Mouse (Mus musculus): ENCODE data around the gene Myh9.

Gene Myh9

DNA sequence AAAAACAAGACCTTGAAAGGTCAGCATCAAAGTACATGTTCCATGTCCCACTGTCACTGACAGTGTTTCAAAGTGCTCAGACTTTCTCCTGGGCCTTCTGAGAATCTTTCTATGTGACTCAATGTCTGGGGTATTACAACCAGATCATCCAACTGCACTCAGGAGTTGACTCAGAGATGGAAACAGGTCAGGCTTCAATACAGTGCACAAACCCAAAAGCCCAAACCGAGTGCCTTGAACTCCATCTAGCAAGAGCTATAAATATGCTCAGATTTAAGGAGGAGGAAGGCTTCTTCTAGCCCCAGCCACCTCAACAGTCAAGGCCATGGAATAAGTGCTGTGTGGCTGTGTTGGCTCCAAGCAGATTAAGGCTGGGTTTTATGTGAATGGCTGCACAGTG lies 56.2 kb downstream of the Myh9 start:
- DNase-seq (ENCODE audit: low spot score) = no peak

DNA sequence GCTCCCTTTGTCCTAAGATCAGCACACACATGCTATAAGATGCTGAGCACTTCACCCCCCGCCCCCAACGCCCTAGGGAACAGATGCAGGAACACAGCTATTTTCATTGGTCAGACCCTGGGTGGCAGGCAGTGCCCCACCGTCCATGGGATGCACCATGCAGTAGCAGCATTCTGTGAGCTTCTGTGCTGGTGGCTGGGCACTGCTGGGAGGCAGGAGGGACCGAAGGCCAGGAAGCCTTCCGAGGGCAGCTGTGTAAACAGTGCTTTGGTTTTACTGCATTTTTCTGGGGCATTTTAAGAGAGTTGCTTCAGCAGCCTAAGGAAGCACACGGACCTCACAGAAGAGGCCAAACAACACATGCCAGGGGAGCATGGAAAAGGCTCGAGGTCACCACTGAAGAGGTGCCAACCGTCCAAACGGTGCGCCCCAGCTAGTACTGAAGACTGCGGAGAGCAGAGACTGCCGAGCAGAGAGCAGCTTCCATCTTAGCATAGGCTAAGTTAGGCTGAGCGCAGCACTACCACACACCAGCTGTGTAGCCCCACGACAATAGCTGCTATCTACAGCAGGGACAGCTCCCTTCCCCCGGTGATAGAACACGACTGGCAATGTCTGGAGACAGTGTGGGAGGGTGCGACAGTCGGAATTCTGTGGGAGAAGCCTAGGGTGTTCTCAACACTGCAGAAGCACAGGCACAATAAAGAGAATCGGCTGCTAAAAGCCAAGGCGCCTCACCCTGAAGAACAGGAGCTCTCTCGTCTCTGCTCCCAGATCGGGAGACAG lies 57.7 kb downstream of the Myh9 start:
- DNase-seq (ENCODE audit: low spot score) = no peak

DNA sequence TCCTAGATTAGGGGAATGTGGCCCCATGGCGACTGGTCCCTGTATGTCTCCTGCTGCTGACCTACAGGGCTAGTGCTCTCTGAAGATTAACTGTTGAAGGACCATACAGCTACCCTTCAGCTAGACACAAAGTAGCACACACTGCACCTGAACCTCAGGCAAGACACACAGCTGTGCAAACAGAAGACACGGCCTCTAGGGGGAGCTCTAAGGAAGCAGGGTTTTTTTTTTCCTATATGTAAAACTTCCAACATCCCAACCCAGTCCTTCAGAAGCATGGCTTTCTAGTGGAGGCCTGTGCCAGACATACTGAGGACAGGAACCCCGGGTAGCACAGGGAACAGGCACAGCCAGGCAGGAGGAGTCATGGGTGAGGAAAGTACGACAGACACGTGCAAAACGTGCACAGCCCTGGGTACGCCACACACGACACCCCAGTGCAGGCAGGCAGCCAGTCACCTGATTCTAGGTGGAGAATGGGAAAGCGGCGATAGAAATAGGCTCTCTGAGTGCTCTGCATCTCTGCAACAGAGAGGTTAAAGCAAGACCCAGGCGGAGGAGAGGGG lies 59.4 kb downstream of the Myh9 start:
- DNase-seq (ENCODE audit: low spot score) = peak; percentile 68

DNA sequence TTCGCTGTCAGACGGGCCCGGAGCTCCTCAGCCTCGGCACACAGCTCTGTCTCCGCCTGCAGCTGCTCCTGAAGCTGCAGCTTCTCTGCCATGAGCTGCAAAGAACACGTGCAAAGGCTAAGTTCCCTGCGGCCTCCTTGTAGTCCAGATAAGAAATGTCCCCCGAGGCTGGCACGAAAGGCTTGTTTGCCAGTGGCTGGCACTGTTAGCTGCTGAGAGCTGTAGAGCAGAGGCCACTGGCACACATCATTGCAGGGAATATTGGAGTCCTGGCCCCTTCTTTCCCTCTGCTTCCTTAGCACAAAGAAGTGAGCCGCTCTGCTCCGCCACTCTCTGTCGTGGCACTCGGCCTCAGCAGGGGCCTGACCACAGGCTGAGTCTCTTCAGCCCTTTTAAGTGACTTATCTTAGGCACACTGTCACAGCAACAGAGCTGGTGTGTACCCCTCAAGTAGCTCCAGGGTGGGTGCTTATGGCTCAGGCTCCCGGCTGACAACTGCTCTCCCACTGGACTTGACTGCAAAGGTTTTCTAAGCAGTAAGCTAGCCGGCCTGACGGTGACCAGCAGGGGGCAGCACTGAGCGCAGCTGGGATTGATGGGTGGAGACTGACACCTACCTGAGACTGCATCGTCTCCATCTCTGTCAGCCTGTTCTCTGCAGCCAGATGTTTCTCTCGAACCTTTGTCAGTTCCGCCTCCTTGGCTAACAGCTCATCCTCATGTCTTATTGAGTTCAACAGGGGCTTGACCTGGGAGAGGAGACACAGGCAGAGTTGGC lies 66.6 kb downstream of the Myh9 start:
- peak; percentile 83 for DNase-seq (ENCODE audit: low spot score)

DNA sequence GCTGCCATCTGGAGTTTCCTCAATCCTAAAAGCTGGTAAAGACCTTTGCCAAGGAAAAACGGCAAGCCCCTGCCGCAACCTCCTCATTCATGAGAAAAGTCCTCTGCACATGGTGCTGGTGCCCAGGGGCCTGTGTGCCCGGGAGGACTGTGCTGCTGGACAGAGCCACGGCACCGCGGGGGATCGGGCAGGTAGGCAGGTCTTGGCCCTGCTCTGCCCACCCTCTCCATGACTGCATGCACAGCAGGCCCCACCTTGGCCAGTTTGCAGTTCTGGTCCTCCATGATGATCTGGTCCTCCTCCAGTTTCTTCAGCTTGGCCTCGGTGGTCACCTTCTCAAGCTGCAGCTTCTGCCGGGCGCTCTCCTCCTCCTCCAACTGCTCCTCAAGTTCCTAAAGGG lies 67.7 kb downstream of the Myh9 start:
- DNase-seq (ENCODE audit: low spot score) = no peak

DNA sequence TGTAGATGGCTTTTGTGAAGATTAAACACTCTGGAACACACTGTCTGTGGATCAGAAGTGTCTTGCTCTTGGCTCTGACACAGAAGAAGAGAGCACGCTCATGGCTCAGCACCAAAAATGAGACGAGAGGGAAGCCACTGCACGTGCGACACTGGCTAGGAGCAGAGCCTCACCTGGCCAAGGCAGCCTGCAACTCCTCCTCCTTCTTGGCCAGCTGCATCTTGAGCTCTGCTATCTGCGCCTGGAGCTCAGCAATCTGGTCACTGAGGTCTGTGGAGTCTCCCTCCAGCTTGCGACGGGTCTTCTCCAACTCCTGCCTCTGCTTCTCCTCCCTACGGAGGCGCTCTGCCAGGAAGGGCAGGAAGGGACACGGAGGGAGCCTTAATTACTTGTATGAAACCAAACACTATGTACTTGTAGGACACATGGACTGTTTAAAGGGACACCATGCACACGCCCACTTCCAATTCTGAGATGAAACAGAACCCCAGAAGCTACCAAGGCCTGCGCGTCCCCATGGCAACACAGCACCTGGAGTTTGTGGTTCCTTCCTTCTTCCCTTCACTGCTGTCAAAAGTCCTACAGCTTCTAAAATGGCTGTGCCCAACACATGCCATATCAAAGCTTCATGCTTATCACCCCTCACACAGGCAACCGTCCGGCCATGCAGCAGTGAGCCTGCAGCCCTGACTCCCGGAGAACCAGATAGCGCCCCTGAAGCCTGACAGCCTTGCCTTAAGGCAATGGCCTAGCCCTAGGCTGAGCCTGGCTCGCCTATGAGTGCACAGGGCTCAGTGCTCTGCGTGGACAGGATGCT lies 68.7 kb downstream of the Myh9 start:
- DNase-seq (ENCODE audit: low spot score) = no peak

DNA sequence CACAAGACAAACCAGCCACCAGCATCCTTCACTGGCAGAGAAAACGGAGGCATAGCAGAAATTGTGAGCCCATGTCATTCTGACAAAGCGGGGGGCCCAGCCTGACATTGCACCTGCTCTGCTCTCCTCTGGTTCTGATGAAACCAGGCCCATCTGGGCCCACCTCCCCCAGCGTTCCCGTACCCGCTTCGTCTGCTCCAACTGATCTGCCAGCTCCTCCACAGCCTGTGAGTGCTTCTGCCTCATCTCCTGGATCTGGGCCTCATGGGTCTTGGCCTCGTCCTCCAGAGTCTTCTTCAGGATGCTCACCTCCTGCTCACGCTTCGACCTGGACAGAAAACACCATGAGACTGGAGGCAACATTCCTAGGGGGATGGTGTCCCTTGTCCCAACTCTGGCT lies 71.0 kb downstream of the Myh9 start:
- DNase-seq (ENCODE audit: low spot score) = no peak

DNA sequence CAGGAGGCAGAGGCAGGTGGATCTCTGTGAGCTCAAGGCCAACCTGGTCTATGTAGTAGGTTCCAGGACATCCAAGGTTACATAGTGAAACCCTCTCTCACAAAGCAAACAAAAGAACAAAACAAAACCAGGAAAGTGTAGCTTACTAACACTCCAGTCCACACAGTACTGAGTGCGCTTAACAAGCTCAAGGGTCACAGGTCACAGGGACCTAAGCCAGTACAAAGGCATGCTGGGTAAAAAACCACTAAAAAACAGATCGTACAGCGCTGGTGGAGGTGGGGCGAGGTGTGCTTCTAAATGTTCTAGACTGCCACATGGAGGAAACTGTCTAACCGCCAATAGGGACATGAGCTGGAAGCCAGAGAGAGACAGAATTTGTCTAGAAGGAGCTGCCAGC lies 71.6 kb downstream of the Myh9 start:
- DNase-seq (ENCODE audit: low spot score) = no peak

DNA sequence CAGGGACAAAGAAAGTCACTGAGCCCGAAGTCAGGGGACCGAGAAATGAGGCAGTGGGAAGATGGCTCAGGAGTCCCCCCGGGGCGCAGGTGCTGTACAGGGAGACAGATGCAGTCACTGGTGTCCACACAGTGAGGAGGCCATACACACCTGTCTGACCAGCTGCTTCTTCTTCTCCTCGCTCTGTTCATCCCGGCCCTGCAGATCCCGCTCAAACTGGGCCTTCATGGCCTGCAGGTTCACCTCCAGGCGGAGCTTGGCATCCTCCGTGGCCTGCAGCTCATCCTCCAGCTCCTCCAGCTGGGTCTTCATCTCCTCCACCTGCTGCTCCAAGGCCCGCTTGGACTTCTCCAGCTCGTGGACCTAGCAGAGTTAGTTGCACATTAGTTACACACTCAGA lies 75.0 kb downstream of the Myh9 start:
- DNase-seq (ENCODE audit: low spot score) = no peak

DNA sequence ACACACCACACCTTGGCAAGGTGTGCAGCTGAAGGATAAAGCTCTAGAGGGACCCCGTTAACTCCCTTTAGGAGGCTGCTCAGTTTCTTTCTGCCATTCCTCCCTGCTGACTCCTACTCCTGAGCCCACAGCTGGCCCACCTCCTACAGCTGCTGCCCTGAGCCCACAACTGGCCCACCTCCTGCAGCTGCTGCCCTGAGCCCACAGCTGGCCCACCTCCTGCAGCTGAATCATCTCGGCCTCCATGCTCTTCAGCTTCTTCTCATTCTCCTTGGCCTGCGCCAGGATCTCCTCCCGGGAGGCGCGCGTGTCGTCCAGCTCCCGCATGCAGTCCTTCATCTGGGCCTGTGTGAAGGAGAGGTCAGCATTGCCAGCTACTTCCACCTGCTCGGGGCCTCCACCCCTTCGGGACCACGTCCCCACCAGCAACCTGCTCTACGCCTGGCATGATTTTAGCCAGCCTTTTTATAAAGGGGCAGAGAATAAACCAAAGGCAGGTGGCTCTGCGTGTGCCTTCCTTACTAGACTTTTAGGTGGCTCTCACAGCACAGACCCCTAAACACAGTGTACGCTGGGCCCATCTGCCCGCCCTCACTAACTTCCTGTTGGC lies 76.4 kb downstream of the Myh9 start:
- DNase-seq (ENCODE audit: low spot score) = no peak

DNA sequence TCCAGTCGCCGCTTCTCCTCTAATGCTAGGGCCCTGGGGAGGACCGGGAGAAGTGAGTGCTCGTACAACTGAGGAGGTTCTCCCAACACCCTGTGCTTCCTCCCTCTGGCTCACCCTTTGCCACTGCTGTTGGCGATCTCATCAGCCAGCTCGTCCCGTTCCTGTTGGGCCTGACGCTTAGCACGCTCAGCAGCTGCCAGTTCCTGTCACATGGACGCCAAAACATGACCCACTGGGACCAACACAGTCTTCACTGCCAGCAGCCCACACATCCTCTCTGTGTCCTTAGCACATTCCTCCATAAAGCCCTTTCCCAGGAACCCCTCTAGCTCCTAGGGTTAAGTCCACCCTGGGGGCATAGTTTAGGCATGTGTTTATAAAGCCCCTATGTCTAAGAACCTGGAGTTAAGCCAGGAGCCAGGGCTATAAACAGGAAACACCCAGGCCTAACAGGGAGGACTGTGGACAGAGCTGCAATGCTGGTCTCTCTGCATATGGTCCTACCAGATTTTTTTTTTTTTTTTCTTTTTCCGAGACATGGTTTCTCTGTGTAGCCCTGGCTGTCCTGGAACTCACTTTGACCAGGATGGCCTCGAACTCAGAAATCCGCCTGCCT lies 77.5 kb downstream of the Myh9 start:
- peak; percentile 41 for DNase-seq (ENCODE audit: low spot score)

DNA sequence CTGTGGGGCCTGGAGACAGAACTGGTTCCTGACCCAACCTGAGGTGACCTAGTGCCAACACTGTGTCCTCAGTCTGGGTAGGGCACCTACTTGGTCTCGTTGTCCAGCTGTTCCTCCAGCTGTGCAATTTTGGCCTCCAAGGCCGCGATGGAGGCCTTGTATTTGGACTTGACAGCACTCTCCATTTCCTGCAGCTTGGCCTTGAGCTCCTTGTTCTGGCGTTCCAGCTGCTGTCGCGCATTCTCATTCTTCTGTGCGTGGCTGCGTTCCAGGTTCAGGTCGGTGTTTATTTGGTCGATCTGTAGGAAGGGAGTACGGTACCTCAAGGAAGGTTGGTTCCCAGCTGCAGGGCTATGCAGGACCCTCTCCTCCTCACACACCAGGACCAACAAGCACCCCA lies 78.3 kb downstream of the Myh9 start:
- no peak for DNase-seq (ENCODE audit: low spot score)

DNA sequence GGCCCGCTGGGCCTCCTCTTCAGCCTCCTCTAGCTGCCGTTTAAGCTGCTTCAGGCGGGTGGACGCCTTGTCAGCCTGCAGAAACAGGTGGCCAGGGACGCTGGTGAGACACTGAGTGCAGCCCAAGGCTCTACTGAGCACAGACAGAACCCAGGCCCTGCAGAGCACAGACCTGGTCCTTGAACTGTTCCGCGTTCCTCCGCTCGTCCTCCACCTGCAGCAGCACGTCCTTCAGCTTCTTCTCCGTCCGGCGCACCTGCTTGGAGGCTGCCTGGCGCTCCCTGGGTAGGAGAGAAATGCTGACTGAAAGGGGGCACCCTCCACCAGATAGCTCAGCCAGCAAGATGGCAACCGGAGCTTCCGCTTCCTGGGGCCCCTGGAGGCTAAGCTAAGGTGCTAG lies 78.9 kb downstream of the Myh9 start:
- no peak for DNase-seq (ENCODE audit: low spot score)

DNA sequence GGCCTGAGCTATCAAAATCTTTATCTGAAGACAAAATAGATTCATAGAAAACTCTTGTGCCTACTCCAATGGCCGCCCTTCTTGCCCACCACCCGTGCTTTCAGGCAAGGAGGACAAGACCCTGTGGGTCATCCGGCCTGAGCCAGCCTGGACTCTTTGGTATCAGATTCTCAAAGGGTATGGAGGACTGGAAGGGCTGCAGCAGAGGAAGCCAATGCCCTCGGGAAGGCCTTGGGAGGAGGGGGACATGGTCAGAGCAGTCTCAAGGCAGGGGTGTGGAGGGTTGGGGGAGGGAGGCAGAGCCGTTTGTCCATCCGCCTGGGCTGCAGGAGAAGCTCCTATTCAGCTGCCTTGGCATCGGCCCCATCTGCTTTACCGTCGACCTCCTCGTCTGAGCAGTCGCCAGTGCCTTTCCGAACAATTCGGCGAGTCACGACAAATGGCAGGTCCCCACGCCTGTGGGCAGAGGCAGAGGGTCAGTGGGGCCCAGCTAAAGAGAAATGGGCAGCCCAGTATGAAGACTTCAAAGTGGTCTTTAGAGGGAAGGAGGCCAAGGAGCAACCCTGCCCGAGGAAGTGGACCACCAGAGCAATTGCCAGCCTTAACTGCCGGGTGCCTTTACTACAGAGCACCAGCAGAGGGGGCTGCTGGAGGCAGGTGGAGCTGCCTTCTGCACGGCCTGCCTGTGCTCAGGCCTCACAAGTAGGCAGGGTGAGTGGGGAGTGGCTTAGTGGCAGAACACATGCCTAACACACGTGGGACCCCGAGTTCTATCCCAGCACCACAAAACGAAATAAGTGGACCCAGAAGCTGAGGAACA lies 80.2 kb downstream of the Myh9 start:
- no peak for DNase-seq (ENCODE audit: low spot score)

DNA sequence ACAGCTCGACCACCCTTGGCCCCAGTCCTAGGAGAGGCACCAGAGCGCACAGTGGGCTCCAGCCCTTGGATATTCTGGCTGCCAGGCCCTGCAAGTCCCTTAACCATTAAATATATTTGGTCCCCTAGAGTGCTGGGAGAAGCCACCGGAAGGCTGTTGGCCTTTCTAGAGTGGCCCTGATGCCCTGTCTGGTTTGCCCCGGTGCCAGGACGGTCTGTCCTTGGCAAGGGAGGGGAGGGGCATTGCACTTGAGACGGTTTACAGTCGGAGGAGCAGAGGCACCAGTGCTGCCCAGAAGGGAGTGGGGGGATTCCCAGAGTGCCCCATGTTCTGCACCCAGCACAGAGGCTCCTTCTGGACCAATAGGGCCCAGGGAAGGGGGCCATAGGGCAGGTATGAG lies 80.9 kb downstream of the Myh9 start:
- no peak for DNase-seq (ENCODE audit: low spot score)

DNA sequence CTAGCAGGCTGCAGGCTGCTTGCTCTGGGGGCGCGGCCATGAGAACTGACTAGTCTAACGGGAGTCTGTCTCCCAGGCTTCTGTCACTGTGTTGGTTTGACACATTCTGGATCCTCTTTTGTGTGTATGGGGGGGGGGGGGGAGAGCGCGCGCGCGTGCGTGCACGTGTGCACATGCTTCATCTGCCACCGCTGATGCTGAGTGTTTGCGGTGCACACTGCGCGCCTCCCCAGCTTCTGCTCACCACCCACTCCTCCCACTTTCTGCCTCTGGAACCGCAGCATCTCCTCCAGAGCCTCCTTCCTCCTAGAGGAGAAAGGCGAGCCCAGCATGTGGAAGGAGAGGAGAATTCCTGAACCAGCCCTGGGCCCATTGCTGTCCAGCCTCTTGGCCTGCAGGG lies 81.9 kb downstream of the Myh9 start:
- DNase-seq (ENCODE audit: low spot score) = no peak

DNA sequence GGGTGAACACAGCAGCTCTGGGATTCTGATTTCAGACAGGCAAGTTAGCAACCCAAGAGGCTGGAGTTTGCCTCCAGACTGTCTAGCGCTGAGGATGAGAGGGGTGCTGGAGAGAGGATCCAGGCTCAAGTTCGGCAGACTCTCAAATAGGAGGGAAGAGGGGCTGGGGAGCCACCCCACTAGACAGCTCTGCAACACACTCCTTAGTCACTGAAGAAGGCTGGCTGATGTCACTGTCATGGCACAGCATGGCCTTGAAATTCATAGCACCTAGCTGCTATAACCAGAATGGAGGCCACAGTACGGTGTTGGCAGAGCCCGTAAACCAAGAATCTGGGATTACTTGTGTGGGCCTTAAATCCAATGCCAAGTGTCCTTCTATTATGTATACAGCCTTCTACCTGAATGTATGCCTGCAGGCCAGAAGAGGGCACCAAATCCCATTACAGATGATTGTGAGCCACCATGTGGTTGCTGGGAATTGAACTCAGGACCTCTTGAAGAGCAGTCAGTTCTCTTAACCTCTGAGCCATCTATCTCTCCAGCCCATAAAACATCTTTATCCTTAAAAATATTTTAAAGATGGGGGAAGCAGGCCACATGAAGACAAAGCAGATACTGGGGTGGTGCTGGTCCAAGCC lies 84.3 kb downstream of the Myh9 start:
- no peak for DNase-seq (ENCODE audit: low spot score)

DNA sequence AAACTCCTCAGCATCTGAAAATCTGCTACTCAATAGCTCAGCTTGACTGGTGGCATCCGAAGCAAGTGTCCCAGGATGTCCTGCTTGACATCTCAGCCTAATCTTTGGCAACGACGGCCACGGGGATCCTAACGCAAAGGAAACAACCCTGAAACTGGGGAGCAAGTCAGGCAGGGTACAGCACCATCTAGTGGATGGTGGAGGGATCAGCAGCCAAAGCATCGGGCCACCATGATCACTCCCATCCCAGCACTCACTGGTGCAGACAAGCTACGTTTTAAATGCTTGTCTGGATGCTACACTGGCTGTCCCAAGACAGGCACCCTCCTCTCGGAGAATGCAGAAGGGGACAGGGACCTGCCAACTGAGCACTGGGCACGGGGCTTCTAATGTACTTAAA lies 85.1 kb downstream of the Myh9 start, which contains the start of gene Apol8:
TSS of gene Apol8 (minus strand) at position 156 of the 400 bp plus-strand sequence.
- peak; percentile 48 for DNase-seq (ENCODE audit: low spot score)

DNA sequence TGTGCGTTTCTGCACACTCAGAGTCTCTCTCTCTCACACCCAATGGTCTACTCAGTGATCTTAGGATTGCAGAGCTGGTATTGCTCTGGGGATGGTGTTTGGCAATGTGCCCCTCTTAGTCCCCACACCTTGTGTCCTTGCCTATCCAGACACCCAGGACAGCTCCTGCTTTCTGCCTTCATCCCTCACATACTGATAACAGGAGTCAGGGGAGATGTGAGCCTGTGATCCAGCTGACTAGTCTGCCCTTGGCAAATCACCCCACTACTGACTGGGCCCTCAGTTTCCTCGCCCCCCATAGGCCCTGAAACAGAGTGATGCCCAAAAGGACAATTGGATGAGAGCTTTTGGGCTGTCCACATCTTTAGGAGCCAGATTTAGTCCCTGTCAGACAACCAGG lies 85.9 kb downstream of the Myh9 start:
- no peak for DNase-seq (ENCODE audit: low spot score)

DNA sequence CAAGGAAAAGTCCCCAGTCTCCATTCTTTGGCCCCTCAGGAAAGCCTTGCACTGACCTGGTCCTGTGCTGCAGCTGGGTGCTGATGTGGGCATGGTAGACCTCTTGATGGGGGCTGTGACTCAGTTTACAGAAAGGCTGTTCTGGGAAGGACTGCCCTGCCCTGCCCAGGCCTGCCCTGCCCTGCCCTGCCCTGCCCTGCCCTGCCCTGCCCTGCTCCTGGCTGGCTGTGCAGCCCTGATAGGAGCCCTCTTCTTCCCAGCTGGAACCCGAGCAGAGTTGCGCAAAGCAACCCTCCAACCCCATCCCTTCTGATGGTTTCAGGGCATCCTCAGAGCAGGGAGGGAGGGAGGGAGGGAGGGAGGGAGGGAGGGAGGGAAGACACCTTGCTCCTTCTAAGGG lies 86.8 kb downstream of the Myh9 start:
- DNase-seq (ENCODE audit: low spot score) = no peak
